Mouse (Mus musculus) MEL (cell line): ENCODE measurements around the gene Tmem52b. TPM values are rescaled to one million over a fixed set of nuclear protein-coding genes. Genes with fewer than 3 reads are reported as not detected.

Source experiments
- DNase-seq: peaks from one replicate; pipeline ENCODE4 v3.0.0; 2011; ENCODE audit warnings: low read depth, low spot score
- H3K27ac ChIP-seq: 2 replicates; pipeline ENCODE4 v1.5.1; 2012; ENCODE audit warnings: low read depth, mild to moderate bottlenecking, control low read depth, low read length, moderate library complexity; ENCODE audit not compliant: control insufficient read depth
- H3K27me3 ChIP-seq, 2 experiments: fragments of 150-350 bp in 1 of 2; sonication (generic) in 1 of 2; 2 replicates each; pipeline ENCODE4 v1.6.1; 2012; ENCODE audit warnings: low read length in 2 of 2, mild to moderate bottlenecking in 2 of 2, improper control_type of control experiment in 1 of 2, moderate library complexity in 1 of 2; ENCODE audit not compliant: insufficient read depth in 2 of 2, control insufficient read depth in 1 of 2
- H3K36me3 ChIP-seq, 2 experiments: 2 replicates each; pipeline ENCODE4 v1.6.1; 2012 to 2014; ENCODE audit warnings: low read length in 2 of 2, improper control_type of control experiment in 1 of 2, inconsistent platforms in 1 of 2, mild to moderate bottlenecking in 1 of 2; ENCODE audit not compliant: insufficient read depth in 2 of 2, control insufficient read depth in 1 of 2
- H3K4me1 ChIP-seq, 2 experiments: fragments of 150-350 bp in 1 of 2; sonication (generic) in 1 of 2; 2 replicates each; pipeline ENCODE4 v1.6.1; 2012; ENCODE audit warnings: low read length in 2 of 2, improper control_type of control experiment in 1 of 2, mild to moderate bottlenecking in 1 of 2; ENCODE audit not compliant: insufficient read depth in 2 of 2, control insufficient read depth in 1 of 2
- H3K4me3 ChIP-seq, 2 experiments: fragments of 150-350 bp in 1 of 2; sonication (generic) in 1 of 2; 2 replicates each; pipeline ENCODE4 v1.5.1; 2012; ENCODE audit warnings: low read depth in 2 of 2, low read length in 2 of 2, mild to moderate bottlenecking in 2 of 2, moderate library complexity in 2 of 2, control low read depth in 1 of 2, improper control_type of control experiment in 1 of 2; ENCODE audit not compliant: control insufficient read depth in 1 of 2, insufficient read depth in 1 of 2
- H3K79me2 ChIP-seq: 2 replicates; pipeline ENCODE4 v1.6.1; 2012; ENCODE audit warnings: mild to moderate bottlenecking, low read length, moderate library complexity; ENCODE audit not compliant: control insufficient read depth, poor library complexity, insufficient read depth
- H3K9ac ChIP-seq: 2 replicates; pipeline ENCODE4 v1.6.1; 2012; ENCODE audit warnings: low read depth, mild to moderate bottlenecking, control low read depth, low read length, moderate library complexity; ENCODE audit not compliant: control insufficient read depth, poor library complexity, severe bottlenecking
- H3K9me3 ChIP-seq: fragments of 150-350 bp; sonication (generic); replicated peaks from 2 replicates; pipeline ENCODE4 v1.6.1; 2012; ENCODE audit warnings: mild to moderate bottlenecking, low read length, improper control_type of control experiment, moderate library complexity; ENCODE audit not compliant: insufficient read depth
- BHLHE40 ChIP-seq: IDR thresholded peaks from 2 replicates; pipeline ENCODE4 v1.6.1; 2012; ENCODE audit warnings: low read depth, mild to moderate bottlenecking, inconsistent platforms, low read length, improper control_type of control experiment, borderline replicate concordance
- CHD2 ChIP-seq: IDR thresholded peaks from 2 replicates; pipeline ENCODE4 v1.6.1; 2011; ENCODE audit warnings: low read length, improper control_type of control experiment
- CTCF ChIP-seq, 3 experiments: IDR thresholded peaks in 2 of 3; conservative IDR thresholded peaks in 1 of 3; 2 replicates each; pipeline ENCODE4 v1.5.1; 2011 to 2012; ENCODE audit warnings: low read length in 3 of 3, low read depth in 2 of 3, mild to moderate bottlenecking in 2 of 3, improper control_type of control experiment in 1 of 3, inconsistent platforms in 1 of 3, mixed read lengths in 1 of 3, moderate library complexity in 1 of 3; ENCODE audit not compliant: control insufficient read depth in 1 of 3, insufficient read depth in 1 of 3, poor library complexity in 1 of 3, severe bottlenecking in 1 of 3
- E2F4 ChIP-seq: IDR thresholded peaks from 2 replicates; pipeline ENCODE4 v1.6.1; 2011; ENCODE audit warnings: low read depth, low read length, improper control_type of control experiment, borderline replicate concordance
- EP300 ChIP-seq, 2 experiments: IDR thresholded peaks; 2 replicates each; pipeline ENCODE4 v1.6.1; 2011; ENCODE audit warnings: improper control_type of control experiment in 2 of 2, low read length in 2 of 2, low read depth in 1 of 2, mild to moderate bottlenecking in 1 of 2
- GABPA ChIP-seq: IDR thresholded peaks from 2 replicates; pipeline ENCODE4 v1.6.1; 2012; ENCODE audit warnings: low read depth, mild to moderate bottlenecking, inconsistent platforms, low read length, improper control_type of control experiment, moderate library complexity
- HCFC1 ChIP-seq: IDR thresholded peaks from 2 replicates; pipeline ENCODE4 v1.6.1; 2012; ENCODE audit warnings: low read depth, mild to moderate bottlenecking, inconsistent platforms, low read length, improper control_type of control experiment, moderate library complexity
- KAT2A ChIP-seq: conservative IDR thresholded peaks from 2 replicates; pipeline ENCODE4 v1.6.1; 2012; ENCODE audit warnings: low read depth, low read length, improper control_type of control experiment, inconsistent platforms
- MAX ChIP-seq: IDR thresholded peaks from 2 replicates; pipeline ENCODE4 v1.6.1; 2011; ENCODE audit warnings: low read length, improper control_type of control experiment
- MAZ ChIP-seq: IDR thresholded peaks from 2 replicates; pipeline ENCODE4 v1.6.1; 2012; ENCODE audit warnings: low read depth, mild to moderate bottlenecking, inconsistent platforms, low read length, improper control_type of control experiment
- MXI1 ChIP-seq: IDR thresholded peaks from 2 replicates; pipeline ENCODE4 v1.6.1; 2011; ENCODE audit warnings: mild to moderate bottlenecking, low read depth, low read length, improper control_type of control experiment
- MYB ChIP-seq: IDR thresholded peaks from 2 replicates; pipeline ENCODE4 v1.6.1; 2011; ENCODE audit warnings: mild to moderate bottlenecking, low read depth, low read length, improper control_type of control experiment
- NRF1 ChIP-seq: IDR thresholded peaks from 2 replicates; pipeline ENCODE4 v1.6.1; 2014; ENCODE audit warnings: low read depth, mild to moderate bottlenecking, inconsistent platforms, low read length, improper control_type of control experiment, moderate library complexity; ENCODE audit not compliant: poor library complexity, insufficient read depth, severe bottlenecking
- POLR2A ChIP-seq, 2 experiments: IDR thresholded peaks; 2 replicates each; pipeline ENCODE4 v1.6.1; 2011 to 2012; ENCODE audit warnings: low read length in 2 of 2, mild to moderate bottlenecking in 2 of 2, control low read depth in 1 of 2, improper control_type of control experiment in 1 of 2, low read depth in 1 of 2, moderate library complexity in 1 of 2; ENCODE audit not compliant: control insufficient read depth in 1 of 2, insufficient read depth in 1 of 2, poor library complexity in 1 of 2
- POLR2AphosphoS2 ChIP-seq: IDR thresholded peaks from 2 replicates; pipeline ENCODE4 v1.6.1; 2011; ENCODE audit warnings: low read length, improper control_type of control experiment
- POLR2AphosphoS5 ChIP-seq: IDR thresholded peaks from 2 replicates; pipeline ENCODE4 v1.6.1; 2012; ENCODE audit warnings: low read depth, borderline replicate concordance, mild to moderate bottlenecking, inconsistent platforms, low read length, moderate library complexity, mixed read lengths
- SIN3A ChIP-seq: IDR thresholded peaks from 2 replicates; pipeline ENCODE4 v1.6.1; 2012; ENCODE audit warnings: low read length, improper control_type of control experiment, inconsistent platforms
- SMC3 ChIP-seq: IDR thresholded peaks from 2 replicates; pipeline ENCODE4 v1.6.1; 2011; ENCODE audit warnings: low read depth, low read length, improper control_type of control experiment
- TBP ChIP-seq: IDR thresholded peaks from 2 replicates; pipeline ENCODE4 v1.8.0; 2011; ENCODE audit warnings: low read depth, low read length, improper control_type of control experiment
- USF1 ChIP-seq: IDR thresholded peaks from 2 replicates; pipeline ENCODE4 v1.6.1; 2014; ENCODE audit warnings: low read depth, mild to moderate bottlenecking, inconsistent platforms, low read length, improper control_type of control experiment, moderate library complexity
- USF2 ChIP-seq, 2 experiments: IDR thresholded peaks; 2 replicates each; pipeline ENCODE4 v1.6.1; 2011 to 2012; ENCODE audit warnings: improper control_type of control experiment in 2 of 2, low read length in 2 of 2, borderline replicate concordance in 1 of 2, inconsistent platforms in 1 of 2, low read depth in 1 of 2, mild to moderate bottlenecking in 1 of 2; ENCODE audit not compliant: insufficient read depth in 1 of 2
- ZKSCAN1 ChIP-seq: IDR thresholded peaks from 2 replicates; pipeline ENCODE4 v1.6.1; 2012; ENCODE audit warnings: low read depth, mild to moderate bottlenecking, inconsistent platforms, low read length, improper control_type of control experiment, moderate library complexity
- ZMIZ1 ChIP-seq: IDR thresholded peaks from 2 replicates; pipeline ENCODE4 v1.6.1; 2012; ENCODE audit warnings: low read depth, mild to moderate bottlenecking, inconsistent platforms, low read length, improper control_type of control experiment, moderate library complexity
- polyA plus RNA-seq, 2 experiments: library from polyadenylated mRNA; stranded (reverse) in 1 of 2; unstranded in 1 of 2; fragments of >175 nt in 1 of 2; fragments of >200 nt in 1 of 2; gene quantifications; 2 replicates each; pipeline versions ENCODE4 v1.2.1 to v1.2.4; 2012; ENCODE audit warnings: low replicate concordance in 2 of 2, low read depth in 1 of 2; ENCODE audit not compliant: insufficient read length in 2 of 2, insufficient read depth in 1 of 2, missing spikeins in 1 of 2
- total RNA-seq: library from RNA; depleted of rRNA; stranded (reverse); fragments of 300-350 nt; gene quantifications from 2 replicates; pipeline ENCODE4 v1.2.3, GENCODE M21; 2012

Tmem52b gene
- total and polyA plus RNA-seq, 3 experiments, result not detected

- TF ChIP-seq BHLHE40, result no peak
- no peak for TF ChIP-seq MXI1
- peak; percentile 38 for TF ChIP-seq POLR2AphosphoS2
- TF ChIP-seq EP300 (IDR thresholded peaks at IDR 0.05; ENCODE audit: low read depth in 1 of 2, low read length in 2 of 2), result no peak
- no peak for TF ChIP-seq SIN3A
- TF ChIP-seq USF1, result peak; percentile 46; the same call in 1 of the 2 replicates
- no peak for TF ChIP-seq KAT2A
- no peak for TF ChIP-seq ZMIZ1
- peak; percentile 72 for TF ChIP-seq SMC3
- no peak for TF ChIP-seq NRF1
- peak; percentile 63 to 97 (median 80) for TF ChIP-seq CTCF (IDR thresholded peaks at IDR 0.05 in 2 of 3, conservative IDR thresholded peaks at IDR 0.05 in 1 of 3; ENCODE audit: control insufficient read depth in 1 of 3, insufficient read depth in 1 of 3, low read depth in 2 of 3, low read length in 3 of 3, poor library complexity in 1 of 3, severe bottlenecking in 1 of 3)
These were observed 31.6 kb downstream of the Tmem52b start (continued) for GRCm38 (mm10) chr6:129543709-129544606.

DNA sequence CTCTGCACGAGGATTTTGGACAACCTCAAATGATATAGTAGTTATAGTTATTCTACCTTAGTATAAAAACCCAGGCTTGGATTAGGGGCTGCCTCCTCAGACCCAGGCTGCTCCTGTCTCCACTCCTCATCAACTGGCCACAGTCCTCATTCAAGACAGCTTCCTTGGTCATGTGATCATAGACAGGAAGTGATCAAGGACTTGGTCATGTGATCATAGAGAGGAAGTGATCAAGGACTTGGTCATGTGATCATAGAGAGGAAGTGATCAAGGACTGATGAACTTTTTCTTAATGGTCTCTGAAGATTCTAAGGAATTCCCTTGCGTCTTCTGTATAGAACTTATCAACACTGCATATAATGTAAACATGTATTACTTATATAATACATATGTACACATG is 34.9 kb downstream of the Tmem52b start:
- no peak for DNase-seq
- H3K27me3 ChIP-seq, result no peaks in the 10 kb centered on the region
- peak; percentile 83 for TF ChIP-seq USF1
- no peak for TF ChIP-seq TBP
- peak in 1 of 2 experiments; percentile 56; a peak in 1 of 4 replicates for TF ChIP-seq USF2 (IDR thresholded peaks at IDR 0.05; ENCODE audit: borderline replicate concordance in 1 of 2, insufficient read depth in 1 of 2, low read depth in 1 of 2, low read length in 2 of 2)
- TF ChIP-seq CHD2, result no peak
- TF ChIP-seq, all 39 proteins: peak for 2
- H3K27ac ChIP-seq, result no peak overlapping the region
- no peaks in the 10 kb centered on the region for H3K9me3 ChIP-seq
- peaks cover 0 to under 1% of the 10 kb centered on the region in 2 experiments; a peak in 2 of 4 replicates for H3K36me3 ChIP-seq
- no peak overlapping the region for H3K9ac ChIP-seq
- peaks cover 0 to 2% of the 10 kb centered on the region in 2 experiments; a peak in 1 of 4 replicates for H3K4me1 ChIP-seq
- no peak overlapping the region for H3K4me3 ChIP-seq
- H3K79me2 ChIP-seq, result no peaks in the 10 kb centered on the region

- DNase-seq, result peak; percentile 49
- H3K4me3 ChIP-seq, result no peak overlapping the region
- H3K27ac ChIP-seq, result no peak overlapping the region
- TF ChIP-seq POLR2A (IDR thresholded peaks at IDR 0.05; ENCODE audit: control insufficient read depth in 1 of 2, insufficient read depth in 1 of 2, low read depth in 1 of 2, low read length in 2 of 2, poor library complexity in 1 of 2), result no peak
- no peak for TF ChIP-seq SIN3A
- no peak for TF ChIP-seq E2F4
- no peak for TF ChIP-seq MAZ
- no peak for TF ChIP-seq CTCF (IDR thresholded peaks at IDR 0.05 in 2 of 3, conservative IDR thresholded peaks at IDR 0.05 in 1 of 3; ENCODE audit: control insufficient read depth in 1 of 3, insufficient read depth in 1 of 3, low read depth in 2 of 3, low read length in 3 of 3, poor library complexity in 1 of 3, severe bottlenecking in 1 of 3)
- no peak for TF ChIP-seq MAX
- TF ChIP-seq BHLHE40, result no peak
- no peak for TF ChIP-seq HCFC1
- TF ChIP-seq GABPA, result no peak
- TF ChIP-seq ZKSCAN1, result no peak
- TF ChIP-seq MYB, result no peak
- no peak for TF ChIP-seq POLR2AphosphoS5
- no peak for TF ChIP-seq USF2 (IDR thresholded peaks at IDR 0.05; ENCODE audit: borderline replicate concordance in 1 of 2, insufficient read depth in 1 of 2, low read depth in 1 of 2, low read length in 2 of 2)
- no peak for TF ChIP-seq USF1
- no peaks in the 10 kb centered on the region for H3K9me3 ChIP-seq
- peaks cover 0 to 2% of the 10 kb centered on the region in 2 experiments; a peak in 1 of 4 replicates for H3K4me1 ChIP-seq
- H3K79me2 ChIP-seq, result no peaks in the 10 kb centered on the region
- no peaks in the 10 kb centered on the region; a peak in 1 of 4 replicates for H3K36me3 ChIP-seq
- no peak overlapping the region for H3K9ac ChIP-seq
- no peaks in the 10 kb centered on the region for H3K27me3 ChIP-seq
These were observed 35.7 kb downstream of the Tmem52b start for GRCm38 (mm10) chr6:129548009-129548408.
